Mouse (Mus musculus): ENCODE measurements around the gene 9330182L06Rik.

9330182L06Rik gene

GRCm38 (mm10) chr5:9361982-9362661 is 96.2 kb downstream of the 9330182L06Rik start:
- DNase-seq (ENCODE audit: low spot score in 2 of 2): no peak

GRCm38 (mm10) chr5:9364937-9365336 is 99.0 kb downstream of the 9330182L06Rik start:
- DNase-seq (ENCODE audit: low spot score in 2 of 2): no peak

- DNase-seq (ENCODE audit: low spot score in 2 of 2): no peak
Measured at GRCm38 (mm10) chr5:9367920-9368692, 102.2 kb downstream of the 9330182L06Rik start.

- no peak for DNase-seq (ENCODE audit: low spot score in 2 of 2)
Measured at GRCm38 (mm10) chr5:9371127-9371526, 105.2 kb downstream of the 9330182L06Rik start.

GRCm38 (mm10) chr5:9373341-9373740 is 107.4 kb downstream of the 9330182L06Rik start:
- peak in 1 of 2 experiments; percentile 39 for DNase-seq (ENCODE audit: low spot score in 2 of 2)

GRCm38 (mm10) chr5:9389968-9390367 is 124.0 kb downstream of the 9330182L06Rik start:
- no peak for DNase-seq (ENCODE audit: low spot score in 2 of 2)

GRCm38 (mm10) chr5:9391858-9392393 is 126.0 kb downstream of the 9330182L06Rik start:
- no peak for DNase-seq (ENCODE audit: low spot score in 2 of 2)

GRCm38 (mm10) chr5:9417098-9417497 is 151.2 kb downstream of the 9330182L06Rik start:
- DNase-seq (ENCODE audit: low spot score in 2 of 2): no peak

- no peak for DNase-seq (ENCODE audit: low spot score in 2 of 2)
Measured at GRCm38 (mm10) chr5:9417802-9418201, 151.9 kb downstream of the 9330182L06Rik start.

- peak; percentile 24 to 48 for DNase-seq (ENCODE audit: low spot score in 2 of 2)
Measured at GRCm38 (mm10) chr5:9419964-9420363, 154.0 kb downstream of the 9330182L06Rik start.

GRCm38 (mm10) chr5:9424464-9424863 is 158.5 kb downstream of the 9330182L06Rik start:
- no peak for DNase-seq (ENCODE audit: low spot score in 2 of 2)

- DNase-seq (ENCODE audit: low spot score in 2 of 2): no peak
Measured at GRCm38 (mm10) chr5:9427165-9427564, 161.2 kb downstream of the 9330182L06Rik start.

- DNase-seq (ENCODE audit: low spot score in 2 of 2): peak; percentile 21 to 65
Measured at GRCm38 (mm10) chr5:9427581-9428241, 161.8 kb downstream of the 9330182L06Rik start.

GRCm38 (mm10) chr5:9428728-9429127 is 162.8 kb downstream of the 9330182L06Rik start:
- DNase-seq (ENCODE audit: low spot score in 2 of 2): no peak

- DNase-seq (ENCODE audit: low spot score in 2 of 2): no peak
Measured at GRCm38 (mm10) chr5:9446146-9446545, 180.2 kb downstream of the 9330182L06Rik start.

- no peak for DNase-seq (ENCODE audit: low spot score in 2 of 2)
Measured at GRCm38 (mm10) chr5:9448931-9449330, 183.0 kb downstream of the 9330182L06Rik start.

GRCm38 (mm10) chr5:9449570-9449969 is 183.7 kb downstream of the 9330182L06Rik start:
- peak; percentile 49 to 66 for DNase-seq (ENCODE audit: low spot score in 2 of 2)

GRCm38 (mm10) chr5:9453298-9453697 is 187.4 kb downstream of the 9330182L06Rik start:
- no peak for DNase-seq (ENCODE audit: low spot score in 2 of 2)

GRCm38 (mm10) chr5:9477587-9477986 is 211.7 kb downstream of the 9330182L06Rik start:
- DNase-seq (ENCODE audit: low spot score in 2 of 2): no peak

- DNase-seq (ENCODE audit: low spot score in 2 of 2): peak; percentile 73 to 87
Measured at GRCm38 (mm10) chr5:9495456-9495855, 229.5 kb downstream of the 9330182L06Rik start.

GRCm38 (mm10) chr5:9497235-9497634 is 231.3 kb downstream of the 9330182L06Rik start:
- no peak for DNase-seq (ENCODE audit: low spot score in 2 of 2)

GRCm38 (mm10) chr5:9511027-9511426 is 245.1 kb downstream of the 9330182L06Rik start:
- DNase-seq (ENCODE audit: low spot score in 2 of 2): no peak
